ENCODE assay signal across 8 mouse cellular contexts in genomic region chrX:140280016-140280415, GRCm38 (mm10).
DNase-seq lines count a peak whose midpoint lies in the region; ATAC-seq and TF ChIP-seq lines count a peak whose summit lies in the region.

No protein-coding gene starts in this region.

- no peak for TF ChIP-seq POLR2A in CH12.LX (IDR thresholded peaks at IDR 0.05; ENCODE audit: low read depth, low read length)

- no peaks in the 10 kb centered on the region for H3K36me3 ChIP-seq in CH12.LX (replicated peaks in 1 of 2; ENCODE audit: control insufficient read depth in 1 of 2, insufficient read depth in 1 of 2, low read length in 1 of 2)
- H3K36me3 ChIP-seq in liver, embryonic 13.5 days: no peaks in the 10 kb centered on the region

- no peaks in the 10 kb centered on the region for H3K4me1 ChIP-seq in CH12.LX (ENCODE audit: control insufficient read depth in 1 of 2, insufficient read depth in 2 of 2)
- no peaks in the 10 kb centered on the region for H3K4me1 ChIP-seq in liver, embryonic 13.5 days (replicated peaks)

- dilution Hi-C loops in CH12.LX (cut with MboI; ENCODE audit: extremely low pct_ligation_motif_present, extremely low pct_unique_long_range_greater_than_20kb, low sequenced_read_pairs): no loop called here

- no peak overlapping the region for H3K27ac ChIP-seq in CH12.LX (ENCODE audit: insufficient read depth, low read depth)
- H3K27ac ChIP-seq in liver, embryonic 13.5 days: no peak overlapping the region

- TF ChIP-seq CTCF in CH12.LX (conservative IDR thresholded peaks at IDR 0.05 in 1 of 2, IDR thresholded peaks at IDR 0.05 in 1 of 2; ENCODE audit: low read depth in 2 of 2, low read length in 2 of 2): no peak

- peak; percentile 4 for DNase-seq in heart, postnatal 4 days
- DNase-seq in heart, postnatal 14 days: no peak
- DNase-seq in CH12.LX (ENCODE audit: extremely low read depth): no peak
- DNase-seq in liver, embryonic 13.5 days: no peak
- no peak for DNase-seq in spleen, postnatal 4 days (ENCODE audit: low spot score in 2 of 2)
- DNase-seq in gastrocnemius, postnatal 4 days (ENCODE audit: low spot score in 2 of 2): no peak

- WGBS in liver, embryonic 13.5 days (ENCODE audit: insufficient replicate concordance): 14% methylated on average over 12 of the region's 12 CpGs

- TF ChIP-seq RAD21 in CH12.LX (IDR thresholded peaks at IDR 0.05; ENCODE audit: low read depth, low read length): no peak

- in situ Hi-C loops in CH12.LX (cut with MboI; ENCODE audit: low pct_ligation_motif_present, low pct_unique_long_range_greater_than_20kb, low sequenced_read_pairs): no loop called here

- H3K27me3 ChIP-seq in CH12.LX (replicated peaks): no peaks in the 10 kb centered on the region
- peaks cover 59% of the 10 kb centered on the region for H3K27me3 ChIP-seq in liver, embryonic 13.5 days

- no peaks in the 10 kb centered on the region for H3K9me3 ChIP-seq in CH12.LX (replicated peaks; ENCODE audit: low read length)
- H3K9me3 ChIP-seq in liver, embryonic 13.5 days (replicated peaks): no peaks in the 10 kb centered on the region

- H3K4me3 ChIP-seq in CH12.LX (replicated peaks in 1 of 3; ENCODE audit: low read depth in 2 of 3, low read length in 2 of 3, poor library complexity in 1 of 3): peak overlapping the region in 1 of 3 experiments; percentile 35
- H3K4me3 ChIP-seq in liver, embryonic 13.5 days (replicated peaks): no peak overlapping the region

- no peaks in the 10 kb centered on the region for H3K79me2 ChIP-seq in CH12.LX (replicated peaks; ENCODE audit: control insufficient read depth, extremely low read depth, insufficient read depth, poor library complexity, severe bottlenecking)

- H3K4me2 ChIP-seq in CH12.LX (ENCODE audit: insufficient read depth, low read depth, poor library complexity, severe bottlenecking): peak overlapping the region; percentile 74
- no peak overlapping the region for H3K4me2 ChIP-seq in liver, embryonic 13.5 days

- intact Hi-C loops in heart, postnatal 14 days (cut with DNase I): no loop called here

- no peak overlapping the region for H3K9ac ChIP-seq in CH12.LX (ENCODE audit: insufficient read depth, low read depth)
- no peak overlapping the region for H3K9ac ChIP-seq in liver, embryonic 13.5 days

- peak; percentile 86 for ATAC-seq in common myeloid progenitor, adult 5-6 weeks (replicated peaks; ENCODE audit: low read depth, poor library complexity, severe bottlenecking)
- peak; percentile 54; the same call in 1 of the 2 replicates for ATAC-seq in liver, embryonic 13.5 days (ENCODE audit: low read depth)
- ATAC-seq in erythroid progenitor cell, adult 5-6 weeks (replicated peaks; ENCODE audit: low FRiP score, poor library complexity, severe bottlenecking): no peak

- no peak for TF ChIP-seq EP300 in CH12.LX (IDR thresholded peaks at IDR 0.05; ENCODE audit: low read length)

TF ChIP-seq in CH12.LX, 34 proteins besides CTCF, POLR2A, EP300 and RAD21:
- TF ChIP-seq KAT2A (IDR thresholded peaks at IDR 0.05; ENCODE audit: insufficient replicate concordance, low read length): no peak
- TF ChIP-seq TBP (conservative IDR thresholded peaks at IDR 0.05; ENCODE audit: low read depth, low read length): no peak
- no peak for TF ChIP-seq CHD1 (IDR thresholded peaks at IDR 0.05; ENCODE audit: low read depth, low read length)
- no peak for TF ChIP-seq SIN3A (IDR thresholded peaks at IDR 0.05; ENCODE audit: low read length)
- no peak for TF ChIP-seq MXI1 (IDR thresholded peaks at IDR 0.05; ENCODE audit: low read depth, low read length)
- TF ChIP-seq MAZ (IDR thresholded peaks at IDR 0.05; ENCODE audit: low read depth, low read length): peak; percentile 48; the same call in 1 of the 2 replicates
- TF ChIP-seq MYC (IDR thresholded peaks at IDR 0.05; ENCODE audit: low read depth, low read length): no peak
